Mouse (Mus musculus): ENCODE data around the gene Tomt.

Tomt gene

GRCm38 (mm10) chr7:101906287-101906681 lies at the start of gene Tomt:
Tomt (minus strand) TSS chr7:101906359.
- DNase-seq (ENCODE audit: low read depth, low spot score) = no peak

GRCm38 (mm10) chr7:101955862-101956261 lies 49.7 kb upstream of the Tomt start:
- DNase-seq (ENCODE audit: low read depth, low spot score) = no peak

- no peak for DNase-seq (ENCODE audit: low read depth, low spot score)
Observed at GRCm38 (mm10) chr7:101955276-101955675, 49.1 kb upstream of the Tomt start.

GRCm38 (mm10) chr7:101954163-101954562 lies 48.0 kb upstream of the Tomt start:
- no peak for DNase-seq (ENCODE audit: low read depth, low spot score)

- no peak for DNase-seq (ENCODE audit: low read depth, low spot score)
Observed at GRCm38 (mm10) chr7:101952098-101952497, 45.9 kb upstream of the Tomt start.

- no peak for DNase-seq (ENCODE audit: low read depth, low spot score)
Observed at GRCm38 (mm10) chr7:101951648-101952047, 45.5 kb upstream of the Tomt start.

- peak; percentile 15 for DNase-seq (ENCODE audit: low read depth, low spot score)
Observed at GRCm38 (mm10) chr7:101949008-101949407, 42.8 kb upstream of the Tomt start.

- no peak for DNase-seq (ENCODE audit: low read depth, low spot score)
Observed at GRCm38 (mm10) chr7:101939758-101940157, 33.6 kb upstream of the Tomt start.

GRCm38 (mm10) chr7:101938348-101938747 lies 32.2 kb upstream of the Tomt start:
- DNase-seq (ENCODE audit: low read depth, low spot score) = no peak

- no peak for DNase-seq (ENCODE audit: low read depth, low spot score)
Observed at GRCm38 (mm10) chr7:101937569-101937968, 31.4 kb upstream of the Tomt start.

- DNase-seq (ENCODE audit: low read depth, low spot score) = no peak
Observed at GRCm38 (mm10) chr7:101936996-101937395, 30.8 kb upstream of the Tomt start.

- no peak for DNase-seq (ENCODE audit: low read depth, low spot score)
Observed at GRCm38 (mm10) chr7:101935957-101936356, 29.8 kb upstream of the Tomt start.

- DNase-seq (ENCODE audit: low read depth, low spot score) = peak; percentile 96
Observed at GRCm38 (mm10) chr7:101933751-101934240, 27.6 kb upstream of the Tomt start, which contains the start of the genes Lrrc51 and Numa1. Lrrc51 (minus strand) TSS chr7:101933895. Numa1 (plus strand) TSS chr7:101934111.

GRCm38 (mm10) chr7:101933300-101933699 lies 27.1 kb upstream of the Tomt start:
- no peak for DNase-seq (ENCODE audit: low read depth, low spot score)

GRCm38 (mm10) chr7:101932551-101932950 lies 26.4 kb upstream of the Tomt start:
- no peak for DNase-seq (ENCODE audit: low read depth, low spot score)

GRCm38 (mm10) chr7:101928093-101928492 lies 21.9 kb upstream of the Tomt start:
- DNase-seq (ENCODE audit: low read depth, low spot score) = no peak

GRCm38 (mm10) chr7:101925892-101926291 lies 19.7 kb upstream of the Tomt start:
- peak; percentile 16 for DNase-seq (ENCODE audit: low read depth, low spot score)

GRCm38 (mm10) chr7:101918071-101918470 lies 11.9 kb upstream of the Tomt start:
- DNase-seq (ENCODE audit: low read depth, low spot score) = peak; percentile 76

- DNase-seq (ENCODE audit: low read depth, low spot score) = peak; percentile 24
Observed at GRCm38 (mm10) chr7:101911982-101912381, 5.8 kb upstream of the Tomt start.

GRCm38 (mm10) chr7:101910138-101910537 lies 4.0 kb upstream of the Tomt start:
- no peak for DNase-seq (ENCODE audit: low read depth, low spot score)

GRCm38 (mm10) chr7:101908367-101908766 lies 2.2 kb upstream of the Tomt start:
- no peak for DNase-seq (ENCODE audit: low read depth, low spot score)

GRCm38 (mm10) chr7:101906696-101907095 lies 537 bp upstream of the Tomt start:
- DNase-seq (ENCODE audit: low read depth, low spot score) = peak; percentile 16

GRCm38 (mm10) chr7:101905561-101906286 lies 435 bp downstream of the Tomt start, which contains the start of gene Lamtor1:
Lamtor1 (plus strand) TSS chr7:101905904.
- peak; percentile 98 for DNase-seq (ENCODE audit: low read depth, low spot score)
